Mouse (Mus musculus): ENCODE results near the gene Ip6k3.

Ip6k3 gene

DNA sequence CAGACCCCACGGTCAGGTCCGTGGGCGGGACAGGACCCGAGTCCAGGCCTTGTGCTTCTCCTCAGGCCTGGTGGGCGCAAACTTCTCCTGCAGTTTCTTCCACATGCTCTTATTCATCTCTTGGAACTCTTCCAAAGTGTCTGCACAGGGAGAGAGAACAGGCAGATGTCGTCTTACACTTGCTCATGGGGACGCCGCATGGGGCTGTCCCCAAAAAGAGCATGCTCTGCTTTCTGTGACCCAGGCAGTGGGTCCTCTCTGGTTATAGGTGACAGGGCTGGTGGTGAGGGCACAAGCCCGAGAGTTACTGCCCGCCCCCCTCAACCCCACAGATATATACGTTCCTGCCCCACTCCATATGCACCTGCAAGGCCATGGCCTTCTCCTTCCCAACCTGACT lies 44.9 kb downstream of the Ip6k3 start:
- DNase-seq (ENCODE audit: low read depth): no peak

DNA sequence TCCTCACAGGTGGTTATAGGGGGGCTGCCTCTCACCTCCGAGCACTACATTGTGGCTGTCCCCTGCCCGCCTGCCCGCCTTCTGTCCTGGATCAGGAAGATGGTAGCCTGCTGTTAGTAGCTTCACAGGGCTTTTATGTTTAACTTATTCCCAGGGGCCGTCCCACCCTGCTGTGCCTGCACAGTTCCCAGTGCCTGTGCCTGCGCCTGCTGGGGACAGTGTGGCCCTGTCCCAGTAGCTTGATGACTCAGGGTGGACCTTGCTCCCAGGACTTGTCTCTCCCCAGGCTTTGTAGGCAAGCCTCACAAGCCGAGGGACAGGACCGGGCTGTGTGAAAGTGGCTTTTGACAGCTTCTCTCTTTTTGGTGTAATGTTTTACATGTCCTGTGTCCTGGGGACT lies 45.8 kb downstream of the Ip6k3 start:
- DNase-seq (ENCODE audit: low read depth): no peak

DNA sequence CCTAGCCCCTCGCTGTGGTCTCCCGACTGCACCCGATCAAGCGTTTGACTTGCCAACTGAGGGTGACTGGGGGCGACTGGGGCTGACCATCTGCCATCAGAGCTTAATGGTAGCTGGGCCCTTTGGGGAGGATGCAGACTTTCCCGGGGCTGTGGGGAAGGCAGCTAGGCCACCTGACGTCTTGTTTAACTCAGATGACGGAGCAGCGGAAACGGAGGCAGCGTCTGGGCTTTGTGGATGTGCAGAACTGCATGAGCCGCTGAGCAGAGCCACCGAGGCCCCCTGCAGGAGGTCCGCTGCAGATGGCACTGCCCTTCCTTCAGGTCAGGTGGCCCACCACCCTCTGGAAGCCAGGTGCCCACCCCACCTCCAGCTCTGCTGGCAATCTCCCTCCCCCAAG lies 46.3 kb downstream of the Ip6k3 start:
- DNase-seq (ENCODE audit: low read depth): no peak

DNA sequence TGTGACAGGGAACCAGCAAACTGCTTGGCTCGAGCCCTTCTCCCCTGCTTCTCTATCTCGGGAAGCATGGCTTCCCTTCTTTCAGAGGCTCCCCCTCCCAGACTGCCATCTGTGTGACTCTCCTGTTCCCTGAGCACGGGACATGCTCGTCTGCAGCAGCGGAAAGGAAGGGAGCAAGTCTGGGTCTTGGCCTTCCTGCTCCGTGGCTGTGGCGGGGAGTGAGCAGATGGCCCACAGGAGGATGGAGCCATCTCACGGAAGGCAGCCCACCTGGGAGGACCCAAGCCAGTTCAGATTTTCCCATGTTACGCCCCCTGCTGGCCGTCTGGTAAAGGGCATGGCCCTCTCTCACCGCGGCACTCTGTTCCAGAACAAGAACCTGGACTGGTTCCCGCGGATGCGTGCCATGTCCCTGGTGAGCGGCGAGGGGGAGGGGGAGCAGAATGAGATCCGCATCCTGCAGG lies 47.0 kb downstream of the Ip6k3 start:
- peak; percentile 56 for DNase-seq (ENCODE audit: low read depth)

DNA sequence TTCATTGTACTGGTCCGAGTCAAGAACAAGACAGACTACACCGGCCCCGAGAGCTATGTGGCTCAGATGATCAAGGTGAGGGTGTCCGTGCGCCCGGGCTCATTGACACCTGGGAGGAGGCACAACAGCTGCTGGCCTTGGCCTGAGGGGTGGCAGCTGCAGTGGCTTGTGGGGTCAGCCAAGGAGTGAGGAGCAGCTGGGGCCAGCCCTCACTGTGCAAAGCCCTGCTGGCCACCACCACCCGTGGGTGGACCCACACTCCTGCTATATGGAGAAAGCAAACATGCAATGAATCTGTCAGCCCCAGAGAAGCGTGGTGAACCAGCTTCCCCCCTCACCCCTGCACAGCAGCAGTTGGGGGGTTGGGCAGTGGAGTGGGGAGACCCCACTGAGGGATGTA lies 47.6 kb downstream of the Ip6k3 start:
- no peak for DNase-seq (ENCODE audit: low read depth)

DNA sequence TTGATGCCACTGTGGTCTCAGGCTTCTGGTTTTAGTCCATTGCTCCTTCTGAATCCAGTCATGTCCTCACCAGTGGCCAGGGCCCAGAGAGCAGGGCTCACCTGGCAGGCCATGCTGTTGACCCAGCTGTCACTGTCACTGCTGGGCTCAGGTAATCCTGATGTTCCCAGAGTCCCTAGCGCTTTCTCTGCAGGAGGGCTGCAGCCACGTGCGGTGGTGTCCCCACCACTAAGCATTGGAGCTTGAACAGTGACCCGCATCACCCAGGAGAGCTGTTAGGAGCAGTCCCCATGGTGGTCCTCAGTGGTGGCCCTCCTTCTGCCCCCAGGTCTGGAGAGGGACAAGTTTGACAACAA lies 48.1 kb downstream of the Ip6k3 start:
- no peak for DNase-seq (ENCODE audit: low read depth)

DNA sequence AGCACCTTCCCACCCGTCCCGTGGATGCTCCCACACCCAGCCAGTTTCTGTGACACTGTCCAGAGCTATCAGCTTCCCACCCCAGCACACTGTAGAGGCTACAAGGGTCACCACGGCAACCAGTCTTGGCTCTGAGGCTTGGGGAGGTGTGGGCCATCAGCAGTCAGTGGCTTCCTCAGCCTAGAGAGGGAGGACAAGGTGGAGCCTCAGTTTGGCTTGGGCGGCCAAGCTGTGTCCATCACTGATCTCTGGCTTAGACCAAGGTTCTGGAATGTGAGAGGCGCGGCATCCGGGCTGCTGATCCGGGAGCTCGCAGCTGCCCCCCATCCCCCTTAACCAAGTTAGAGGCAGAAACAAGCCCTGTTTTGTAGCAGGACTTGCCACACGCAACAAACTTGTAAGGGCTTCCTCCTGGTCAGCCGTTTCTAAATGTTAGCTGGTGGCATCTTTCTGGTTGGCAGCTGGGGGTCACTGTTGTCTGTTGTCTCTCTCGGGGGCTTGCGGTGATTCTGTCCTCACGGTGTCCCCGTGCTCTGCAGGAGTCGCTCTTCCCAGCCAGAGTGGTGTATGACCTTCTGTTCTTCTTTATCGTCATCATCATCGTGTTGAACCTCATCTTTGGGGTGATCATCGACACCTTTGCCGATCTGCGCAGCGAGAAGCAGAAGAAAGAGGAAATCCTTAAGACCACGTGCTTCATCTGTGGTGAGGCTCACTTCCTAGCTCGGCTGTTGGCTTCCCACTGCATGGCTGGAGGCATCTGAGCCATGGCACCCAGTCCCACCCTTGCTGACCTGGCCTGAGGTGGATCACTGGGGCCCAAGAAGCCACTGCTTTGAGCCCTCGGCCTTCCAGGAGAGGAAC lies 48.7 kb downstream of the Ip6k3 start:
- DNase-seq (ENCODE audit: low read depth): no peak

DNA sequence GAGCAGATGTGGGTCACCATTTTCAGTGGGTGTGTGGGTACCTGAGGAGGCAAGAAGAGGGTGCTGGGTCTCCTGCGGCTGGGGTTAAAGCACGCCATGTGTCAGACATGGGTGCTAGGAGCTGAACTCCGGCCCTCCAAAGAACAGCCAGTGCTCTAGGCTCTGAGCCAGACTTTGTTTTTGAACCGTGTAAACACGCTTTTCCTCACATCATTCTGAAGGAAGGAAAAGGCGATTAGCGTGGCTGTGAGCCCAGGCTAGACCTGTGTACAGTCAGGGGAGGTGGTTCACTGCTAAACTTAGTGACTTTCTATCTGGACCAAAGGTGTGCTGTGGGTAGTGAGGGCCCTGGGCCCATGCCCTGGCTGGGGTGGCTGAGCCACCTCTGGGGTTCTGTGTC lies 57.5 kb downstream of the Ip6k3 start:
- DNase-seq (ENCODE audit: low read depth): no peak

DNA sequence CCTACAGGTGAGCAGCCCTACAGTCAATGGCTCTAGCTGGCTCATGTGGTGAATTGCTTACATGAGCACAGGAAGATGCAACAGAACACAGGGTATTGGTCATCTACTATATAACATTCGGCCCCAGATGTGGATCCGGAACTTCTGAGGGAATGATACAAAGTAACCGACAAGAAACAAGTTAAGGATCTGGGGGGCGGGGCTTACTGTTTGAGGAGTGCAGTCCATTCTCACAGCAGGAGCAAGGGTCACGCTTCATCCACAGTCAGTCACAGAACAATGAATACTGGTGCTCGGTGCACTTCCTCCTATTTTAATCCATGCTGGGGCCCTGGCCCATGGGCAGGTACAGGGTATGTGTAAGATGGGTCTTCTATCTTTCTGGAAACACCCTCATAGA lies 59.7 kb downstream of the Ip6k3 start:
- no peak for DNase-seq (ENCODE audit: low read depth)

DNA sequence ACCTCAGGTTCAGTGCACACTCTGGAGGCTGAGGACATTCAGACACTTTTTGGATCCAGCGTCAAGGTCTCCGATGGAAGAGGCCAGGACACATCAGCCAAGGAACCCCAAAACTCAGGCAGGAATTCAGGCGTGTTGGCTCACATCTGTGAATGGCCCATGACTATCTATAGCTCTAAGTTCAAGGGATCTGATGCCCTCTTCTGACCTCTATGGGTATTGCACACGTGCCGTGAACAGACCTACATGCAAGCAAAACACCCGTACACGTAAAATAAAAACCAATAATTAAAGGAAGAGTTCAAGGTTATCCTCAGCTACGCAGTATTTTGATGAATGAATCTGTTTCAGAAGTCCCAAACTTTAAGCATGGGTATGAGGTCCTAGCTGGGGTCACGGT lies 60.9 kb downstream of the Ip6k3 start:
- peak; percentile 75 for DNase-seq (ENCODE audit: low read depth)

DNA sequence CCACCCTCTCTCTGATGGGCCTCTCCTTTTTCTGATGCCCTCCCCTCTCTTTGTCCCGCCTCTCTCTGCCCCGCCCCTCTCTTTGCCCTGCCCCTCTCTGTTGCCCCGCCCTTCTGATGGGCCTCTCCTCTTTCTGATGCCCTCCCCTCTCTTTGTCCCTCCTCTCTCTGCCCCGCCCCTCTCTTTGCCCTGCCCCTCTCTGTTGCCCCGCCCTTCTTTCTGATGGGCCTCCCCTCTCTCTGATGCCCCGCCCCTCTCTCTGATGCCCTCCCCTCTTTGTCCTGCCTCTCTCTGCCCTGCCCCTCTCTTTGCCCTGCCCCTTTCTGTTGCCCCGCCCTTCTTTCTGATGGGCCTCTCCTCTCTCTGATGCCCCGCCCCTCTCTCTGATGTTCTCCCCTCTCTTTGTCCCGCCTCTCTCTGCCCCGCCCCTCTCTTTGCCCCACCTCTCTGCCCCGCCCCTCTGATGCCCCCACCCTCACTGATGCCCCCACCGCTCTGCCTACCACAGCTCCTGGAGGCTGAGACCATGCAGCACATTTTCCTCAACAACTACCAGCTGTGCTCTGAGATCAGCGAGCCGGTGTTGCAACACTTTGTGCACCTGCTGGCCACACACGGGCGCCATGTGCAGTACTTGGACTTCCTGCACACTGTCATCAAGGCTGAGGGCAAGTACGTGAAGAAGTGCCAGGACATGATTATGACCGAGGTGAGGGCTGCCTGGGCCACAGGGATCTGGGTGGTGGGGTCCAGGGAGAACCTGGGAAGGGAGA lies 61.7 kb downstream of the Ip6k3 start:
- DNase-seq (ENCODE audit: low read depth): no peak

DNA sequence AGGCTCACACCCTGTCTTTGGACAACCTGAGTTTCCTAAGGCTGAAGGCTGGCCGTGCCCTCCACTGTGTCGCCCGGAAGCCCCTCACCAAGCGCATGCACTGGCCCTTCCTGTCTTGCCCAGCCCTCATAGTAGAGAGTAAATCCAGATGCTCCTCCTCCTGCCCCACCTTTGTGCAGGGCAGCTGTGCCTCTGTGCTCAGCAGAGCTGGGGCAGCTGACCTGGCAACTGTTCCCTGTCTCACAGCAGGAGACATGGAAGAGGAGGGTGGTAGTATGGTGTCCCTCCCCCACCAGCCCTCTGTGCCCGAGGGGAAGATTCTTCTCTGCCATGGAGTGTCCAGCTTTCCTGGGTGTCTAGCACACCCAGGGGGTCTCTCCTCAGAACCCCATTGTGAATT lies 65.9 kb downstream of the Ip6k3 start:
- no peak for DNase-seq (ENCODE audit: low read depth)

DNA sequence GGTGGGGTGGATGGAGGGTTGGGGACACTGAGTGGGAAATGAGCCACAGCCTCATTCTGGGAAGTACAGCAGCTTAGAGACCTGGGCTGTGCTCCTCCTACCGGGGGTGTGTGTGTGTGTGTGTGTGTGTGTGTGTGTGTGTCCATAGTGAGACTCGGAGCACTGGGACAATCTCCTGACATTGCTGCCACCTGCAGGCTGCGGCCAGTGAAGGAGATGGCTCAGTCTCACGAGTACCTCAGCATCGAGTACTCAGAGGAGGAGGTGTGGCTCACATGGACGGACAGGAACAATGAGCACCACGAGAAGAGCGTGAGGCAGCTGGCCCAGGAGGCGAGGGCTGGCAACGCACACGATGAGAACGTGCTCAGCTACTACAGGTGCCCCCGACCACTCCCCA lies 71.9 kb downstream of the Ip6k3 start:
- peak; percentile 61 for DNase-seq (ENCODE audit: low read depth)

Measured in NIH3T3 (cell line).